Mouse (Mus musculus) CD4-positive helper T cell, adult 2 months (primary cell): ENCODE results near the gene Isg20l2.

ENCODE experiments used
- DNase-seq: peaks from one replicate; pipeline ENCODE4 v3.0.0-alpha.2; 2012; ENCODE audit warnings: low read depth, missing footprints, low spot score

Isg20l2 gene

DNA sequence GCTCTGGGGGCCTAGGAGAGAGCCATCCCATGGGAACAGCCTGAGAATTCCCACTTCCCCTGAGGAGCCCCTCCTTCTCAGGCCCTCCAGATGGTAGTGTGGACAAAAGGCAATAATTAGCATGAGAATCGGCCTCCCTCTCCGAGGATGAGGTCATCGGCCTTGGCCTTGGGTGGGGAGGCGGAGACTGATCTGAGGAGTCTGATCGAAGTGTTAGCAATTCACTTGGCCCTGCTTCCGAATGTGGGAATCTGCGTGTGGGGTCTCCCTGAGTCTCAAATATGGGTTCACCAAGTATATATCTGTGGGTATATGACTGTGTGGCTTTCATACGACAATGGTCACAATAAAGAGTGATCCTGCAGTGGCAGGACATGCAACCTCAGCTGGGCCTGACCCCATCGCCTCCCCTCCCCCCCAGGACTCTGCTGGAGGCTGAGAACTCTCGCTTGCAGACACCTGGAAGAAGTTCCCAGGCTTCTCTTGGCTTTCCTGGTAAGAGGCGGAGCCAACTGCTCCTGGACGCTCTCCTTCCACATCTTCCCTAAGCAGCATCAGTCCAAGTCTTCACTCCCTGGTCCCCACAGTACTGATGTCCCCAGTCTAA lies 44.4 kb downstream of the Isg20l2 start:
- no peak for DNase-seq

DNA sequence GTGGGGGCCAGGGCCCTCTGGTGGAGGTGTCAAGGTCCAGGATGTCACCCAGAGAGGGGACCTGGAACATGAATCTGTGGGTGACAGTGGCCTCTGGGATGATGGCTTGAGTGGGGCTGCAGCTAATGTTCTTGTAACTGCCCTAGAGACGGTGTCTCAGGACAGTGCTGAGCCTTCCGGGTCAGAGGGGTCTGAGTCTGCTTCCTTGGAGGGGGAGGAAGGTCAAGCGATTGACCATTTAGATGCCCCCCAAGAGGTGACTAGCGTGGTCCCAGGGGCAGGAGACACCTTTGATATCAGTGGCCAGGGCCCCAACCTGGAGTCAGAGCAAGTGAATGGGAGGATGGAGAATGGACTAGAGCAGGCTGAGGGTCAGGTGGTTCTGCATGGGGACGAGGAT lies 49.4 kb downstream of the Isg20l2 start:
- DNase-seq = no peak

DNA sequence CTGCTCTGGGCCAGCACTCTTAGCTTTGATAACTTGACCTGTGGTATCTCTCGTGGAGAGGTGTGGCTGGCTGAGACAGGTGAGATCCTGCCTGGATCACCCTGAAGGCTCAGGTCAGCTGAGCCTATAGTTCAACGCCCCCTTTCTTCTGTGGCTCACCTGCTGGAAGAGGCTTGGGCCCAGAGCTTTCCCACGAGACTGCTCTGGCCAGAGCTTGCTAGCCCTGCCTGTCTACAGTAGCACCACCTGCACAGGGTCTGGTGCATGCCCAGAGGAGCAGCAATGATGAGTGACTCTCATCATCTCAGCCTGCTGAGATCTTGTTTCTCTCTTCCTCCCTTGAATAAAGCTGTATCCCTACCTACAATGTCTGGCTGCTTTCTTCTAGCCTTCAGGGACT lies 50.0 kb downstream of the Isg20l2 start:
- DNase-seq = no peak

DNA sequence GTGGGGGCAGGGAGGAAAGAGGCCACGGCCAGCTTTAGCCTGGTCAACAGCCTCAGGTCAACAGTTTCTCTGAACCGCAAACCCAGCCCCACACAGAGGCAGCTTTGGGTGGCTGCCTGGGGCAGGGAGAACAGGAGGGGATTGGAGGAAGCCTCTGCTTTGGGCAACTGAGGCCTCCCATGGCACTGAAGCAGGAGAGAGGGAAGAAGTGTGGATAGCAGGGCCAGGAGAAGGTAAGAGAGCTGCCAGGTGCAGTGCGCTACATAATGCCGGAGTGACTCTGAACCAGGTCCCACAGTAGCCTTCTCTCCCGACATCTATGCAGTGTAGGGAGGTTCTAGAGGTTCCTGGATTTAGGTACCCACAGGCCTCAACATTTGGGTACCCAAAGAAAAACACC lies 50.6 kb downstream of the Isg20l2 start:
- no peak for DNase-seq

DNA sequence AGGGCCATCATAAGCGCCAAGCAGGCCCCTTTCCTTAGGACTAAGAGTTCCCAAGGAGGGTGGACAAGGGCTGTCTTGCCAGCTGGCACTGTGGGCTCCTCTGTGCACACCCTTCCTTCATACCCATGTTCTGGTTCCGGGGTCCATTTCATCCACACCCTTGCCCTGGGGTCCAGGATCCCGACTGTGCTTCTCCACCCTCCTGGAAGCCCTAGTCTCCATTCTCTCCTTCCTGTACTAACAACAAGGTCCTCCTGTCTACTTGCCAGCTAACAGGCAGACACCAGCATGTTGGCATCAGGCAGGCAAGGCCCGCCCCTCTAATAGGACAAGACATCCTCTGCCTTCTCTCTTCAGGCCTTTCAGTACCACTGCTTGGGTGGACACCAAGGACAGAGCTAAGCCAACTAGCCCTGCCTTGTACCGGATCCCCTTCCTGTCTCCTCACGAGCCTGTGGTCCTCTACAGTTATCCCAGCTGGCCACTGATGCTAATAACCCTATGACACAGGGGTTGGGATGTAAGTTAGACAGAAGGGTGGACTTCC lies 51.2 kb downstream of the Isg20l2 start:
- DNase-seq = no peak

DNA sequence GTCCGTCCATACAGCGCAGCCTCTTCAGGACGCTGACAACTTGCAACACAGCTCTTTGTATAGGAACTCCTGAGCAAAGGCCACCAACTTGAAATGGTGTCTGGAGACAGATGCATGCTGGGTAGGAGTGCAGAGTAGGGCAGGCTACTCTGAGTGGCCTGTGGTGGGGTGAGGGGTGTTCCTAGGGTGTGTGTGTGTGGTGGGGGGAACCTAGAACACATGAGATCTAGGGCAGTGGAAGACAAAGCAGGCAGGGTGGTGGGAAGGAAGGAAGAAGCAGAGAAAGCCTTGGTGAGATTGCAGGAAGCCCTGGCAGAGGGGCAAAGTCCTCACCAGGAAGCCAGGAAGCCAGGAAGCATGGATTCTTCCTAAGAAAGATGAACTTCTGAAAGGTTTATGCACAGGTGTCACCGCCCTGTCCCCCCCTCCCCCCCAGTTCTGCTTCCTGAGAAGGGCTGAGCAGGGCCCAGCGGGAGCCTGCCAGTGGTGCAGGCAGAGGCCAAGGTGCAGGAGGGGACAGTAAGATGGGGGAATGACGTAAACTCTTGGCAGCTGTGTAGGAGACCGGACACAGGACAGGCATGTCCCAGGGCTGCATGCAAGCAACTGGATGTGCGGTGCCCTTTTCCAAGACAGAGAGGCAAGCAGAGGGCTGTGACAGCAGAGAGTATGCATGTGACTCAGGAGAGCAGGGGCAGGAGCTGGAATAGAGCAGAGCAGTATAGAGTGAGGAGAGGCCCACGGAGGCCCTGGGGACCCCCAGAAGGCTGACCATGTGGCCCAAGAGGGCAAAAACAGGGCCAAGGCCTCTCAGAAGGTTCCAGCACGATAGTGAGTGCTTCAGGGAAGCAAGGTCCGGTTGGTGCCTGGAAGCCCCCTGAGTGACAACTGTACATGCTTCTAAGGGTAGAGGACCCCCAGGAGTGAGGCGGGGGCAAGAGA lies 52.1 kb downstream of the Isg20l2 start:
- DNase-seq = no peak

DNA sequence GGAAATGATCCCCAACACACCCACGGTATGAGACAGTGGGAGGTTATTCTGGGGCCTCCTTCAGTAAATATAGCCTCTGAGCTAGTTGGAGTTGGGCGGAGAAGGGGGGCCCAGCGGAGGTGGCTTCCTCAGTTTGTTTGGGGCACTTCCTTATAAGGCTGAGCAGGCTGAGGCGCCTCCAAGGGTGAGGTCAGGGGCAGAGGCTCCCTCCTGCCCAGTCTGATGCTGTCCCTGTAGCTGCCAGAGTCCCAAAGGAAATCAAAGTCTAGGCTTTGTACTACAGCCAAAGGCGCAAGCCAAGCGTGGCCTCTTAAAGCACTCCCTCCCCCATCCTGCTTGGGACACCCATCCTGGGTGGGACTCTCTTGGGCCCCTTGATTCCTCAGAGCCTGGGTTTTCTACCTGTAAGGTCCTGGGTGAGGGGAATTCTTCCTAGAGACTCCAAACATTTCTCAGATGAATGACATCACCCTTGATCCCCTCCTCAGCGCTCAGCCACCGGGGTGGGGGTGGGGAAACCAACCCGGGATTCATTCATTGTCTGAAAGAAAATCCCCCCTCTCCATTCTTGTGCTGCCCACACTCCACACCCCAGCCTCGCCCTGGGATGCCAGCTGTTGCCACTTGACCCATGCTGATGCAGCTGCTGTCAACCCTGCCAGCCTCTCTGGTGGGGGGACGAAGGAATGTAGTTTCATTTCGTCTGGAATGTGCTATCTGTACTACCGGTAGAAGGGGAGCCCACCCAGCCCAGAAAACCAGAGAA lies 52.9 kb downstream of the Isg20l2 start:
- DNase-seq = no peak

DNA sequence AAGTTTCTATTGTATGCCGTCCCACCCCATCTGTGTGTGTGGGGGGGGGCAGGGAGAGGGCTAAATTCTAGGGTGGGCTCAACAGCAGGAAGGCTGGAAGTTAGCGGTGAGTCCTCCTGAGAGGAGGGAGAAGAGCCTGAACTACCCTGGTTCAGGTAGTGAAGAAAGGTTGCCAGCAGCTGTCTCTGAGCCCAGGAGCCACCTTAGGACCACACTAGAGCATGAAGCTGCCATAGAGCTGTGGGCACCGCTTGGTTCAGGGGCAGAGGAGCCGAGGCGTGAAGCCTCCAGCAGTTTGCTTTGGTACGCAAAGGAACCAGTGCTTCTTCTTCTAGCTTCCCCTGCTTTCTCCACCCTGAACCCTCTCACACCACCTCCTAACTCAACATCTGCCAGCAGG lies 53.5 kb downstream of the Isg20l2 start:
- DNase-seq = no peak

DNA sequence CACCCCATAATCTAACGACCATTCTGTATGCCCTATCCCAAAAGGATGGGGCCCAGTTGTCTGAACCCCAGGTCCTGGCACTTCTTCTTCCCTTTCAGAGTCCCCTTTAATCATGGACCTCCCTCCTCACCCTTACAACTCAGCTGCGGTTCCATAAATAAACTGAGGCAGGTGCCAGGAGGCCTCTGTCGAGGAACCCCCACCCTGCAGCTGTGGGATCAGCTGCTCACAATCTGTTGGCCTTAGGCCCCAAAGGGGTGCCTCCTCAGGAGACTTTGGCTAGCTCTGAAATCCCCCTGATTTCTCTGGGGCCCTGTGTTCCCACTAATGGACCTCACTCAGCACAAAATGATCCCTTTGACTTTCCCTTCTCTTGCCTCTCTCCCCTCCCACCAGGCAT lies 54.0 kb downstream of the Isg20l2 start:
- no peak for DNase-seq

DNA sequence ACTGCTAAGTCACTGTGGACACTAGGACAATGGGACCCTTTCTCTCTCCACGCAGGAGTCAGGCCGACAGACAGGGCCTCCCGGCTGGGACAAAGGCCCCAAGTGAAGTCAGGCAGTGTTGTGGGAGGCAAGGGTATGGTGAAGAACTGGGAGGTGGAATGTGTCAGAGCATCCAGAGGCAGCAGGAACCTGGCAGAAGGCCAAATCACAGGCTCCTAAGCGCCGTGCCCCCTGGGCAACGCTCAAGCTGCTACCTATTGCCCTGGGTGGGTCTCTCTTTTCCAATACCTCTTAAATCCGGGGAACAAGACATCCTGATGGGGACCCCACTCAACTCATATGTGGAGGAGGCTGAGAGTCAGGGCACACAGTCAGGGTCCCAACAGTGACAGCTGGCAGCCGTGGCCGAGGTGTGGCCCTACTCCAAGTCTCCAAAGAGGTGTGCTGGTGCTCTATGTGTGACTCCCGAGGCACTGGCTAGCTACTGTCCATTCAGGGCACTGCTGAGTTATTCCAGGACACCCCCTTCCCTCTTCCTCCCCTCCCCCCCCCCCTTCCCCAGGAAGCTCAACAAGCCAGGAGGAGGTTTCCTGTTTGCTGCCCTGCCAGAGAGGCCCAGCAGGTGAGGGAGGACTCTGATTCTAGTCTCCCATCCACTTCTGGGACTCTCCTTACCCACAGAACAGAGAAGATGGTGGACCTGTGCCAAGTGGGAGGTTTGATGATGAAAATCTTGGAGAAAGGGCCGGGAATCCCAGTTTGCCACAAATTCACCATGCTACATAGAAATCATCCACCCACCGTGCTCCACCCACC lies 55.6 kb downstream of the Isg20l2 start:
- DNase-seq = no peak

DNA sequence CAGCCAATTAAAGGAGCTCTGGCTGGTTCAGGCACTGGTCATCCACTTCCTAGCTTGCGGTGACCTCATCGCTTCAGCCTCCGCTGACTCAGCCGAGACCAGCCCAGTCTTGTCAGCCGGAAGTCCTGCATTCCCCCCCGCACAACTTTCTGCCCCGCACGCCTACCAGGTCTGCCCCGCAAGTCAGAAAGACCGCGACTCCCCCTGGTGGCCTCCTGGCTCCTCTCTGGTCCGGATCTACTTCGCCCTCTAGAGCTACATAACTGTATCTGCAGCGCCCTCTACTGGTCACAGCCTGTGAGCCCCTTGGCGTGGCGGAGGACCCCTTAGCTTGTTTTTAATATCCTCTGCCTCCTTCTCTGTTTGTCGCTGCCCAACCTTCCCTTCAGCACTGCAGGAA lies 56.8 kb downstream of the Isg20l2 start:
- peak; percentile 89 for DNase-seq

DNA sequence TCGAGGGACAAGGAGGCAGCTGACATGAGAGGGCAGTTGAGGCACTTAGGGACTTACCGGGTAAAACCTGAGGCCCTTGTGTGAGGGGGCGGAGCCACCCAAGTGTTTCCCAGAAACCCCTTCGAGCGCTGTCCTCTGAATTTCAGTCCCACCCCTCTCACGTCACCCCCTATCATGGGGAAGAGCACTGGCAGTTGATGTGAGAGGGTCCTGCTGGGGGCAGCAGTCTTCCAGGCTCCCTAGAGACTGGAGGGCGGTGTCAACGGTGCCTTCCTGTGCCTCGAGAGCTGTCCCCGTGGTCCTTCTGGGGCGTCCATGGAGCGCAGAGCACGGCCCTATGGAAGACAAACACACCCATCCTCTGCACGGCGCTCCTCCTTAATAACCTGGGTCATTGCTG lies 57.5 kb downstream of the Isg20l2 start:
- DNase-seq = peak; percentile 66

DNA sequence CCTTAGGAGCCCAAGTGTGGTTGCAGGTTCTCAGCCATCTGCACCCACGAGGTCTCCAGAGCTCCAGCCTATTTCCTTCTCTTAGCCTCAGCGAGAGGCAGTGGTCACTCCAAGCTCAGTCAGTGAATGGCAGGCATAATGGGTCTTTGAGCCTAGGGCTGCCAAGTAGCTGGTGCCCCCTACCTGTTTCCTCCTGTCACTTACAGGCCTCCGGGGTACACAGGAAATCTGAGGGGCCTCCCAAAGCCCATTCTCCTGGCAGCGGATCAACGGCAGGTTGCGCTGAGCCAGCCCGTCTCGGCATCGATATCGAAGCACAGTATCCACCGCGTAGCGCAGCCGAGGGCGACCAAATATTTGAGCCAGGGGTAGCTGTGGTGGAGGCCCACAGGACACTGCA lies 58.0 kb downstream of the Isg20l2 start:
- DNase-seq = peak; percentile 17

DNA sequence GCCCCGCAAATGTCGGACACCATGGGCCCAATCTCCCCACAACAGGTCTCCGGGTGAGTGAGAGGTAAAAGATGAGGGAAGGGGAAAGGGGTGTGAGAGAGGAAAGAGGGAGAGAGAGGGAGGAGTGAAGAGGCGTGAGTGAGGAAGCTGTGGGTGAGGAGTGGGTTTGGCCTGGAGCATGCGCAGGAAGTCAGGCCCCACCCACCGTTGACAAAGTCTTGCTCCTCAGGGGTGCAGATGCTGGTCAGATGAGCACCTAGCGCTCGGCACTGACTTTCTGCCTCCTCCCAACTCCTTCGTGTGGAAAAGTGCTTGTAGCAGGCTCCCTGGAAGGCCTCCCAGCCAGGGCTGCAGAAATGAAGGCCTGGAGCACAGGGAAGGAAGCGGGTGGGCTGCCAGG lies 59.8 kb downstream of the Isg20l2 start:
- DNase-seq = no peak
